Mouse (Mus musculus): ENCODE data around the gene Kcnk6.
"Not testable (repeated sequence)": the region's sequence is repeated elsewhere in the genome, so short reads cannot be mapped to it uniquely, and the experiment has no call there.

The Kcnk6 gene

GRCm38 (mm10) chr7:29211013-29211412 is 21.3 kb downstream of the Kcnk6 start:
- in situ Hi-C loops (cut with MboI, MseI) = not testable (repeated sequence)

DNA sequence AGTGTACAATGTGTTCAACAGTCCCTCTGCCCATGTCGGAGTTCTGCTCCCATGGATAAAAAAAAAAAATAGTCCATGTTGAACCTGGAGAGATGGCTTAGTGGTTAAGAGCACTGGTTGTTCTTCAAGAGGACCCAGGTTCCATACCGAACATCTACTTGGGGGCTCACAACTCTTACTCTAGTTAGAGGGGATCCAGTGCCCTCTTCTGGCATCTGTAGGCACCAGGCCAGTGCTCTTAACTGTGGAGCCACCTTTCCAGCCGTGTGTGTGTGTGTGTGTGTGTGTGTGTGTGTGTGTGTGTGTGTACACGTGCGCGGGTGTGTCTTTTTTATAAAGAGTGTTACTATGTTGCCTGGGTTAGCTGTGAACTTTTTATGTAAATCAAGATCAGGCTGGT is 29.7 kb downstream of the Kcnk6 start:
- in situ Hi-C loops (cut with MboI, MseI) = no loop called here

DNA sequence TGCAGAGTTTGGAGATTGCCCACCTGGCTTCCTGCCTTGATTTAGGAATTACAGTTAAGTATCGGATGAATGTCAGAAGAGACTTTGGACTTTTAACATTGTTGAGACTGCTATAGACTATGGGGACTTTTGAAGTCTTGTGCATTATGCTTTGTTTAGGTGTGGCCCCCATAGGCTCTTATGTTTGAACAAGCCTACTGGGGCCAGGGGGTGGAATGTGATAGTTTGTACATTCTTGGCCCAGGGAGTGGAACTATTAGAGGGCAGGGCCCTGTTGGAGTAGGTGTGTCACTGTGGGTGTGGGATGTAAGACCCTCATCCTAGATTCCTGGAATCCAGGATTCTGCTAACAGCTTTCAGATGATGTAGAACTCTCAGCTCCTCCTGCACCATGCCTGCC is 38.1 kb downstream of the Kcnk6 start:
- in situ Hi-C loops (cut with MboI, MseI) = not testable (repeated sequence)

GRCm38 (mm10) chr7:29181323-29181722 is 51.0 kb downstream of the Kcnk6 start:
- in situ Hi-C loops (cut with MboI, MseI) = not testable (repeated sequence)

GRCm38 (mm10) chr7:29180854-29181236 is 51.5 kb downstream of the Kcnk6 start:
- in situ Hi-C loops (cut with MboI, MseI) = no loop called here

- in situ Hi-C loops (cut with MboI, MseI) = no loop called here
Measured at GRCm38 (mm10) chr7:29180077-29180853, 52.0 kb downstream of the Kcnk6 start, which contains the start of gene Psmd8. Gene Psmd8, minus strand, starts transcription at chr7:29180701.

- in situ Hi-C loops (cut with MboI, MseI) = no loop called here
Measured at GRCm38 (mm10) chr7:29179323-29179722, 53.0 kb downstream of the Kcnk6 start.

DNA sequence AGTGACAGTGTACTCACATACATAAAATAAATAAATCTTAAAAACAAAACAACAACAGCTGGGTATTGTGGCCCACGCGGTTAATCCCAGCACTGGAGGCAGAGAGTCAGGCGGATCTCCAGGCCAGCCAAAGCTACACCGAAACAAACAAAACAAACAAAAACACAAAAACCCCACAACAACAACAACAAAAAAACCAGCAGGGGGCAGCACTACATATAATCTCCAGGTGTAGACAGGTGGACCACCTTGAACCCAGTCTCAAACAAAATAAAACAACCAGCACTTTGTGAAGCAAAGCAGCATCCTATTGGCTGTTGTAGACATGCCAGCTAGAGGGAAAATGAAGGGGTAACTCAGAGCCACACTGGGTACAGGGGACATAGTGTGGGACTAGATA is 54.2 kb downstream of the Kcnk6 start:
- in situ Hi-C loops (cut with MboI, MseI) = no loop called here

- in situ Hi-C loops (cut with MboI, MseI) = no loop called here
Measured at GRCm38 (mm10) chr7:29172390-29173016, 59.8 kb downstream of the Kcnk6 start.

Data from T-helper 17 cell (primary cell).